Mouse (Mus musculus) 416B (cell line): ENCODE measurements around the gene Gper1.

Source experiments
- DNase-seq: peaks from one replicate; pipeline ENCODE4 v3.0.0; 2011; ENCODE audit warnings: low read depth

The Gper1 gene

DNA sequence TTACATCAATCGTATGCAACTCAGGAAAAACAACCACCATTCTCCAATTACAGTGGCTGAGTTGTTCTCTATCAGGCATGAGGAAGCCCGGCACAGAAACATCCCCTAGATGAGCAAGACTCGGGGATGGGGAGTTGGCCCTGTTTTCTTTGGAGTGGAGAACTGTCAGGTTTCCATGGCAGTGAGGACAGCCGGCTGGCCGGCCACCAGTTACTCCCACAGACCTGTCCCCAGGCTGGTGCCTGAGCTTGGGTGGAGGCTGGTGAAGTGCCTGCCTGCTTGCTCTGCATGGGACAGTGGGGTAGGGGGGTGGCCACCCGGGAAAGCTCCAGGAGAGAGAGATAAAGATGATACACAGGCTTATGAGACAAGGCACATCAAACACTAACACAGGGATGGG is 25.1 kb downstream of the Gper1 start:
- no peak for DNase-seq

DNA sequence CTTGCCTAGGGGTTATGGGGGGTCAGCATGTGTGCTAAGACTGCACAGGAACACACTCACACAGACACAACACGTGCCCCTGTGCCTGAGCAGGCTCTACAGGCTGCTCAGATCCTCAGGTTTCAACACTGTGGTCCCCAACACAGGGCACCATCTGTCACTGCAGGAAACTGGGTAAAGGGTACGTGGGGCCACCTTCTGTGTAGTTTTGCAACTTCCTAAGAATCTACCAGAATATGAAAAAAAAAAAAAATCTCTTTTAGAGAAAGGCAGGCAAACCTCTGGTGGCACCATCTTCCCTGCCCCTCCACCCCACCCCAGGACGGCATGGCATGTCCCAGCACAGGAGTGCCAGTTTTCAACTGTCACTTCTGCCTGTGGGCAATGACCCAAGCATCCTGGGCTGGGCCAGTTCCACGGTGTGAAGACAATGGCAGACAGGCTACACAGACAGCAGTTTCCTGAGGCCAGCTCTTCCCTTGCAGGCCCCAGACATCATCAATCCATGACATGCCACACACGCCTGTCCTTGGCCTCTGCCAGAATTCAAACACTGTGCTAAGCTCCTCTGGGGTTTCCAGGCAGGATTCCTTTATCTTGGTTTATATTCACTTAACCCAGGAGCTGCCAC is 26.3 kb downstream of the Gper1 start:
- peak; percentile 96 for DNase-seq

DNA sequence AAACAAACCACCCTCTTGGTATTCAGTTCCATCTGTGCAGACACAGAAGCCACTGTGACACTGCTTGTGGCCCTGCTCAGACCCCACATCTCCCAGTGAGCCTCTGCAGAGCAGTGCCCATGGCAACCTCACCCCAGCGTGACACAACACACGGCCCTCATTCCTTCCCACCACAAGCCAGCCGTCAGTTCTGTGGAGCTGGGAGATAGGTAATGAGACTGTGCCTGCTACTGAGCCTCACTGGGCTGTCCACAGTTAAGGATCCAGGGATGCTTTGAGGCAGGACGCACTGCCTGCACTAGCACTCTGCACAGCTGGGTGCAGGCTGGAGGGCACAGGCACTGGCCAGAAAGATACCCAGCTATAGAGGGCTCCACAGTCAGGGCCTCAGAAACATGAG is 27.0 kb downstream of the Gper1 start:
- DNase-seq: peak; percentile 43

DNA sequence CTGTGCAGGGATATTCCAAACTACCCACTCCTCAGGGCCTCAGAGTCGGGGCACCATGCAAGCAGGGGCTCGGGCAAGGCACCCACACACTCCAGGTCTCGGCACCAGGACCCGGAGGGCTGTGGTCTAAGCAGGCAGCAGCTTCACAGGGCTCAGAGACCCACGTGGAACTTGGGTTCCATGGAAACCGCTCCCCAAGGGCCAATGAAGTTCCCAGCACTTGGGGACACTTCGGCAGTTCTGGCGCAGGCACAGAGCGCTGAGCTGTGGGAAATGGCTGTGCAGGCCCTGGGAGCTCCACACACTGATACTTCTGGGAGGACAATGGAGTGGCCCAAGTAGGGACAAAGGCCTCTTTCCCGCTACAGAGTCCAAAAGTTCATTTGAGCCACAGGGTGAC is 30.1 kb downstream of the Gper1 start:
- no peak for DNase-seq

DNA sequence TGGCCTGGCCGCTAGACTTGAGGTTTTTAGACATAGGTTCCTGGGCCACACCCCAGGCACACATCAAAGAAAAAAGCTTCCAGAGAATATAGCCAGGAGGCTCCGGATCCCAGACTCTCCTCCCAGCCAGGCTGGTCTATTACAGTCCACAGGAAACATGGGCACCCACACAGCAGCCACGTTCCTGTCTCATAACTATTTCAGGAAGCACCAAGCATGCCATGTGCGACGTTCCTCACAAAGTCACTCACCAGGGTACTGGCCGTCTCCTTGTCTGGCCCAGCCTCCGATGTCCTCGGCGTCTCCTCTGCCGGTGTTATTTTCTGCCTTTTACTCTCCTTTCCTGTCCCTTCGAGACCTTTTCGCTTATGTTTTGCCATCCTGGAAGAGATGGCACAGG is 32.2 kb downstream of the Gper1 start:
- DNase-seq: no peak

DNA sequence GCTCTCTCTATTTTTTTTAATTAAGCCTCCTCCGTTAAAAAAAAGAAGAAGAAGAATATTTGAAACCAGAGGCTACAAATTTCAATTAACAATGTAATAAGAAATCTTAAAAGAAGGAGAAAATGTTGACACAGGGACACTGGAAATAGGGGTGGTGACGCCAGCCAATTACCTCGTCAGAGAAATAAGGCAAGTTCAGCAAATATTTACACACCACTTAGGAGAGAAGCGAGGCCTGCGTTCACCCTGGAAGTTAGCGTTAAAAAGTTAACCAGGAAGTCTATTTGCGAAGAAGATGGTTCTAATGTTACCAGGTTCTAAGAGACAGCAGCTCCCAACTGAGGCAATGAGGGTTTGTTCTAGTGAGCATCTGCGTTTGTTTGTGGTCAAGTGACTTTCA is 34.3 kb downstream of the Gper1 start:
- no peak for DNase-seq

DNA sequence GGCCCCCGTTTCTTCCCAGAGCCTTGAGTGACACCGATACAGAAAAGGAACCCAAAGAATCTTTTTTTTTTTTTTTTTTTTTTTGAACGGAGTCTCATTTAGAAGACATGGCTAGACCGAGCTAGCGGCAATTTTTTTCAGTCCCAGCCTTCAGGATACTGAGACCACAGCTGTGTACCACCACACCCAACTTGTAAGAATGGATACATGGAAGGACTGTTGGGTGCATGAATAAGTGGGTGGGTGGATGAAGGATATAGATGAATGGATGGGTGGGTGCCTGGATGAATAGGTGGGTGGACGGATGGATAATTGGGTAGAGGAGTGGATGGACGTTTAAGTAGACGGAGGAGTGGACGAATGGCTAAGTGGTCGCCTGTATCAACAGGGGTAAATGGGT is 37.0 kb downstream of the Gper1 start:
- DNase-seq: no peak

DNA sequence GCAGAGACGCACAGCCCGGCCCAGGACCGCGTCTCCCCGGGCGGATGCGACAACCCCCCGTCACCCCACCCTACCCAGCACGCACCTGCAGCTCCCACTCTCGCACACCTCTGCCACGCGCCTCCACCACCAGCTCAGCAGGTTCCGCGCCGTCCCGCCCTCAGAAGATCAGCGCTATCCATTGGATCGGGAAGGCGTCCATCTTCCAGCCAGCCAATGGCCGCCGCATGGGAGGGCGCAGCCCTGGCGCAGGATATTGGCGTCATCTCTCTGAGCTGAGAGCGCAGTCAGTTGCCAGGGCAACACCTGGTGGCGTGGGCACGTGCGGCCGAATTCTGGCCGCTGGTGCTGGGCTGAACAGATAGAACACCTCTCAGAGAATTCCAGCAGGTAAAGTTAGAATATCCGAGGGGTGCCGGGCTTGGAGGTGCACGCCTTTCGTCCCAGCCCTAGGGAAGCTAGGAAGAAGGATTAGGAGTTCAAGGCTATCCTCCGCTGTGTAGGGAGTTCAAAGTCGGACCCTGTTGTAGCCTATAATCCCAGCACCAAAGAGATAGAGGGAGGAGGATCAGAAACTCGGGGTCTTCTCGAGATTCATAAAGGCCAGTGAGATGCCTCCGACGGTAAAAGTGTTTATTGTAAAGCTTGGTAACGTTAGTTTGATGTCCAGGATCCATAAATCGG is 37.6 kb downstream of the Gper1 start, which contains the start of gene 3110082I17Rik:
3110082I17Rik (minus strand) TSS at position 144 of the 684 bp plus-strand sequence.
- DNase-seq: peak; percentile 96

DNA sequence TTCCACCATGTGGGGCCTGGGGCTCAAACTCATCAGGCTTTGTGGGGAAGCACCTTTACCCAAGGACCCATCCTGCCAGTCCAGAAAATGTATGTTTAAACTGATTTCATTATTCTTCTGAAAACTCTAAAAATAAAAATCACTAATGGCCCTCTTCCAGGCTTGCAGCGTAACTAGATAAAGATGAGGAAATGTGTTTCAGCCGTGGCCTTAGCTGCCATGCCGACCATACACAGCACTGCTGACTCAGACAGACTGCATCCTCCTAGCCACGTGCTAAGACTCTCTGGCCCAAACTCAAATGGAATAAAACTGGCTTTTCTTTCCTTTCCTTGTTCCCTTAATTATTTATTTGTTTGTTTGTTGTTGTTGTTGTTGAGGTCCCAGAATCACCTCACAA is 41.9 kb downstream of the Gper1 start:
- peak; percentile 51 for DNase-seq

DNA sequence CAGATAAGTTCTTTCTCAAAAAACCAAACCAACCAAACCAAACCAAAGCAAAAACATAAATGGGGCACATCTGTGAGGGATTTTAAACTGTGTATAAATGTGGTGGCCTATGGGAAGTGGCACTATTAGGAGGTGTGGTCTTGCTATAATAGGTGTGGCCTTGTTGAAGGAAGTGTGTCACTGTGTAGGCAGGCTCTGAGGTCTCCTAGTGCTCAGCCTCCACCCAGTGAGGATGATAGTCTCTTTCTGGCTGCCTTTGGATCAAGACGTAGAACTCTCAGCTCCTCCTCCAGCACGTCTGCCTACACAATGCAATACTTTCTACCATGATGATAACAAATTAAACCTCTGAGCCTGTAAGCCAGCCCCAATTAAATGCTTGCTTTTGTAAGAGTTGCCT is 43.4 kb downstream of the Gper1 start:
- peak; percentile 54 for DNase-seq

DNA sequence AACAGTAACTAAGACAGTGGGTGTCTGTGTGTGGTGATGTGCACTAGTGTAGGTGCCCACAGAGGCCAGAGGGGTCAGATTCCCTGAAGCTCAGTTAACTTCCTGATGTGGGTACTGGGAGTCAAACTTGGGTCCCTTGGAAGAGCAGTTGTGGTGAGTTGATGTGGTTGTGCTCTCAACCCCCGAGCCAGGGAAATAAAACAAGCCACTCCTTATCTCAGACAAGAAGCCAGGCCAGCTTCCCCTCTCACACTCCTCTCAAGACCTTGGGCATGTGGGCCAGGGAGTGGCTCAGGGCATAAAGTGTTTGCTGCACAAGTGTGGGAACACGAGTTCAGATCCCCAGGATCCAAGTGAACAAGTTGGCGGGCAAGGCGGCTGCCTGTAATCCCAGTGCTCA is 43.9 kb downstream of the Gper1 start:
- DNase-seq: peak; percentile 61

DNA sequence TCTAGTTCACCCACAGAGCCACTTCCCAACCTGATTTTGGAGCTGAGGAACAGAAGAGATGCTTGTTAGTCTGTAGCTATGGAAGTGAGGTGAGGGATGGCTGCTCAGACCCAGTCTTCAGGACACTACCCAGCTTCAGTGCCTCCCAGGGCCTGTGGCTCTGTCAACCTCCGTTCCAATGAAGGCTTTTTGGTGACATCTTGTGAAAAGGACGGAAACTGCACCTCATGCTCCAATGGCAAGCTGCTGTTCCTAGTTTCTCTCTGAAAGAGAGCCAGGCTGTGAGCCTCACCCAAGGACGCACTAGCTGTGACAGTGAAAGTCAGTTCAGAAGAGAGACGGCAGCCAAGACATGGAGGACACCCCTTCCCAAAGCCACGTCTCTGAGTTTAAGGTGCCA is 45.0 kb downstream of the Gper1 start:
- DNase-seq: peak; percentile 62

DNA sequence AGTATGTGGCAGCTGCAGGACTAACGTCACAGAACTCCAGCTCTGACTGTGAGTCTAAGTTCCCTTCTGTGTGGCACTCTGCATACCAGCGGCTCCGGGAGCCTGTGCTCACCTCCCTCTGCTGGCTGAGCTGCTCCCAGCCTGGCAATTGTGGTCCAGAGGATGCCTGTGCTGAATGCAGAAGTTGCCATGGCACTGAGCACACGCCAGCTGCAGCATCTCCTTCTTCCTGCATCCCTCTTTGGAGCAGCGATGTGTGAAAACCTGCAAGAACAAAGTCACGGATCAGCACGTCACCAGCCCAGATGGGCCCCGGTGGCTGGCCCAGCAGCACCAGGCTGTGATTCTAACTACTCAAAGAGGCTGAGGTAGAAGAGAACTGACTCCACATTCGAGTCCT is 51.8 kb downstream of the Gper1 start:
- no peak for DNase-seq
